Mouse (Mus musculus) liver, postnatal 0 days (tissue): ENCODE measurements at regions not wholly inside any gene's neighbourhood (a gene's known extent, or its start where the extent isn't known, plus 50 kb on each side); places are given as distances from the start of the nearest gene placed in this dataset.

Experiments
- ATAC-seq: fragments of 200-750 bp; cut with Nextera tagmentation; 2 replicates; pipeline ENCODE4 v1.8.0; 2017; ENCODE audit warnings: mild to moderate bottlenecking, moderate library complexity
- DNase-seq: peaks from one replicate; pipeline ENCODE4 v3.0.0-alpha.2; 2016
- H3K27ac ChIP-seq: fragments of 300-500 bp; sonication (generic); 2 replicates; pipeline ENCODE4 v1.5.1; 2014; ENCODE audit warnings: antibody characterized with exemption, moderate library complexity, mild to moderate bottlenecking, low read depth
- H3K27me3 ChIP-seq: fragments of 300-500 bp; sonication (generic); 2 replicates; pipeline ENCODE4 v1.6.1; 2014; ENCODE audit warnings: low read length, control low read depth, mixed read lengths; ENCODE audit not compliant: insufficient read depth
- H3K36me3 ChIP-seq: fragments of 300-500 bp; sonication (generic); replicated peaks from 2 replicates; pipeline ENCODE4 v1.6.1; 2014; ENCODE audit warnings: mild to moderate bottlenecking, control low read depth, low read length, moderate library complexity, mixed read lengths; ENCODE audit not compliant: insufficient read depth
- H3K4me1 ChIP-seq: fragments of 300-500 bp; sonication (generic); 2 replicates; pipeline ENCODE4 v1.6.1; 2014; ENCODE audit warnings: antibody characterized with exemption, mild to moderate bottlenecking, control low read depth; ENCODE audit not compliant: insufficient read depth
- H3K4me2 ChIP-seq: fragments of 300-500 bp; sonication (generic); 2 replicates; pipeline ENCODE4 v1.6.1; 2014; ENCODE audit warnings: low read depth, mild to moderate bottlenecking, low read length, moderate library complexity, mixed read lengths
- H3K4me3 ChIP-seq: fragments of 300-500 bp; sonication (generic); 2 replicates; pipeline ENCODE4 v1.5.1; 2014; ENCODE audit warnings: low read depth, low read length
- H3K9ac ChIP-seq: fragments of 300-500 bp; sonication (generic); replicated peaks from 2 replicates; pipeline ENCODE4 v1.6.1; 2014; ENCODE audit warnings: mild to moderate bottlenecking, moderate library complexity
- H3K9me3 ChIP-seq: fragments of 300-500 bp; sonication (generic); 2 replicates; pipeline ENCODE4 v1.6.1; 2016; ENCODE audit warnings: mild to moderate bottlenecking, control low read depth, low read length, mixed read lengths
- CTCF ChIP-seq: sonication (generic); IDR thresholded peaks from 2 replicates; pipeline ENCODE4 v1.5.1; 2016; ENCODE audit warnings: antibody characterized with exemption, low read depth
- EP300 ChIP-seq: IDR thresholded peaks from 2 replicates; pipeline ENCODE4 v1.6.1; 2016; ENCODE audit warnings: antibody characterized with exemption, low read depth, mild to moderate bottlenecking
- WGBS: fragments of 180-500 bp; shearing (Covaris S2); extraction: QIAGEN DNeasy Blood & Tissue Kit; methylation state at CpG from one replicate; pipeline ENCODE4 v1.1.7; 2014; ENCODE audit not compliant: insufficient replicate concordance; 5-methylcytosine and 5-hydroxymethylcytosine counted together

GRCm38 (mm10) chr3:112137940-112138339 lies 1120.7 kb downstream of the Amy2a5 start:
- DNase-seq = no peak

GRCm38 (mm10) chr3:112121601-112122000 lies 1137.0 kb downstream of the Amy2a5 start:
- H3K27me3 ChIP-seq = no peaks in the 10 kb centered on the region
- no peak overlapping the region for H3K27ac ChIP-seq
- no peaks in the 10 kb centered on the region for H3K9me3 ChIP-seq
- no peak overlapping the region for H3K9ac ChIP-seq
- WGBS = 55% methylated on average over 1 of the region's 1 CpGs
- no peak overlapping the region for H3K4me3 ChIP-seq
- H3K4me2 ChIP-seq = 0 out of 2 replicates have a peak overlapping the region, but pooled peaks have one; percentile 9
- TF ChIP-seq CTCF = no peak
- no peak for TF ChIP-seq EP300
- no peak for ATAC-seq
- DNase-seq = no peak
- no peaks in the 10 kb centered on the region for H3K36me3 ChIP-seq
- no peaks in the 10 kb centered on the region for H3K4me1 ChIP-seq

More at GRCm38 (mm10) chr3:112137940-112138339, 1120.7 kb downstream of the Amy2a5 start:
- H3K36me3 ChIP-seq = no peaks in the 10 kb centered on the region
- H3K9ac ChIP-seq = no peak overlapping the region
- no peak overlapping the region for H3K4me2 ChIP-seq
- H3K9me3 ChIP-seq = no peaks in the 10 kb centered on the region
- TF ChIP-seq CTCF (no peak), EP300 (no peak)
- no peaks in the 10 kb centered on the region for H3K4me1 ChIP-seq
- no peak overlapping the region for H3K27ac ChIP-seq
- no peak for ATAC-seq
- 56% methylated on average over 2 of the region's 2 CpGs for WGBS
- H3K4me3 ChIP-seq = no peak overlapping the region
- H3K27me3 ChIP-seq = no peaks in the 10 kb centered on the region

GRCm38 (mm10) chr3:112100606-112101005 lies 1158.0 kb downstream of the Amy2a5 start:
- TF ChIP-seq CTCF (no peak), EP300 (no peak)
- no peak for ATAC-seq
- Histone ChIP-seq H3K9me3 (no peaks in the 10 kb centered on the region), H3K4me3 (no peak overlapping the region), H3K9ac (no peak overlapping the region), H3K27ac (no peak overlapping the region), H3K36me3 (no peaks in the 10 kb centered on the region), H3K4me2 (no peak overlapping the region), H3K4me1 (no peaks in the 10 kb centered on the region), H3K27me3 (no peaks in the 10 kb centered on the region)
- DNase-seq = no peak
- 39% methylated on average over 1 of the region's 1 CpGs for WGBS

- no peak overlapping the region for H3K27ac ChIP-seq
- WGBS = 52% methylated on average over 4 of the region's 4 CpGs
- H3K9me3 ChIP-seq = no peaks in the 10 kb centered on the region
- H3K4me2 ChIP-seq = no peak overlapping the region
- H3K9ac ChIP-seq = no peak overlapping the region
- no peak overlapping the region for H3K4me3 ChIP-seq
- no peaks in the 10 kb centered on the region for H3K36me3 ChIP-seq
- TF ChIP-seq EP300 (no peak), CTCF (no peak)
- H3K27me3 ChIP-seq = no peaks in the 10 kb centered on the region
- H3K4me1 ChIP-seq = no peaks in the 10 kb centered on the region
- DNase-seq = no peak
- ATAC-seq = no peak
These were observed 1170.1 kb downstream of the Amy2a5 start for GRCm38 (mm10) chr3:112088551-112088950.
